ENCODE assay signal across 7 mouse cellular contexts in genomic region chr14:47188848-47189634, GRCm38 (mm10). TPM values are rescaled to one million over a fixed set of nuclear protein-coding genes. Genes with fewer than 3 reads are reported as not detected.
A peak's percentile ranks its signal among the peaks of the same experiment; 100 is the strongest.
DNase-seq lines count a peak whose midpoint lies in the region; ATAC-seq and TF ChIP-seq lines count a peak whose summit lies in the region.

Gch1 (minus strand) TSS chr14:47189413.

- H3K27ac ChIP-seq in embryonic facial prominence, embryonic 12.5 days = no peak within 1 kb of the TSS
- peak within 1 kb of the TSS; percentile 96 for H3K27ac ChIP-seq in heart, adult 2 months
- no peak within 1 kb of the TSS for H3K27ac ChIP-seq in limb, embryonic 13.5 days
- H3K27ac ChIP-seq in midbrain, embryonic 15.5 days = no peak within 1 kb of the TSS
- H3K27ac ChIP-seq in spleen, adult 2 months (ENCODE audit: insufficient read depth, low read length) = peak within 1 kb of the TSS; percentile 82

- peak within 1 kb of the TSS; percentile 100 for H3K4me2 ChIP-seq in embryonic facial prominence, embryonic 12.5 days (replicated peaks)
- H3K4me2 ChIP-seq in limb, embryonic 13.5 days (replicated peaks) = peak within 1 kb of the TSS; percentile 97
- peak within 1 kb of the TSS; percentile 99 for H3K4me2 ChIP-seq in midbrain, embryonic 15.5 days

- no peaks in the 10 kb centered on the region for H3K9me3 ChIP-seq in embryonic facial prominence, embryonic 12.5 days
- no peaks in the 10 kb centered on the region for H3K9me3 ChIP-seq in limb, embryonic 13.5 days
- no peaks in the 10 kb centered on the region for H3K9me3 ChIP-seq in midbrain, embryonic 15.5 days

- intact Hi-C loops in heart, adult 2 months (cut with DNase I) = loop anchor here (2.0 to 5.0 kb wide), 2 partner anchors 102 to 306 kb away; partner anchors contain the start of gene Samd4

- ATAC-seq in embryonic facial prominence, embryonic 12.5 days (ENCODE audit: insufficient number of reproducible peaks, insufficient read depth, low FRiP score, low TSS enrichment) = peak; percentile 76
- peak; percentile 82 for ATAC-seq in limb, embryonic 13.5 days (ENCODE audit: low FRiP score, low read depth)
- peak; percentile 94 for ATAC-seq in midbrain, embryonic 15.5 days (replicated peaks)

- H3K36me3 ChIP-seq in embryonic facial prominence, embryonic 12.5 days = no peaks in the 10 kb centered on the region
- 0 out of 2 replicates have a peak, but pooled peaks cover 4% of the 10 kb centered on the region for H3K36me3 ChIP-seq in heart, adult 2 months (ENCODE audit: control insufficient read depth, insufficient read depth, low read length)
- no peaks in the 10 kb centered on the region for H3K36me3 ChIP-seq in limb, embryonic 13.5 days
- H3K36me3 ChIP-seq in midbrain, embryonic 15.5 days (replicated peaks) = no peaks in the 10 kb centered on the region
- no peaks in the 10 kb centered on the region for H3K36me3 ChIP-seq in spleen, adult 2 months (ENCODE audit: control insufficient read depth, insufficient read depth, low read length)

- TF ChIP-seq EP300 in heart, adult 2 months (IDR thresholded peaks at IDR 0.05; ENCODE audit: insufficient read depth, low read depth, low read length) = no peak

- under 1% methylated on average over 68 of the region's 68 CpGs for WGBS in embryonic facial prominence, embryonic 12.5 days
- WGBS in heart, adult 2 months = under 1% methylated on average over 68 of the region's 68 CpGs
- WGBS in limb, embryonic 13.5 days = under 1% methylated on average over 64 of the region's 68 CpGs
- WGBS in midbrain, embryonic 15.5 days = under 1% methylated on average over 68 of the region's 68 CpGs
- under 1% methylated on average over 68 of the region's 68 CpGs for WGBS in spleen, adult 2 months

- H3K4me3 ChIP-seq in embryonic facial prominence, embryonic 12.5 days = peak within 1 kb of the TSS; percentile 71
- H3K4me3 ChIP-seq in heart, adult 2 months = peak within 1 kb of the TSS; percentile 70
- peak within 1 kb of the TSS; percentile 73 for H3K4me3 ChIP-seq in limb, embryonic 13.5 days
- H3K4me3 ChIP-seq in midbrain, embryonic 15.5 days = peak within 1 kb of the TSS; percentile 95
- H3K4me3 ChIP-seq in spleen, adult 2 months (ENCODE audit: extremely low read depth, insufficient read depth, insufficient read length) = peak within 1 kb of the TSS; percentile 72

- peak; percentile 93 for DNase-seq in adrenal gland, postnatal 25 days
- peak; percentile 91 for DNase-seq in heart, adult 2 months
- DNase-seq in kidney, adult 9 months = peak; percentile 79
- peak; percentile 82 to 85 for DNase-seq in spleen, adult 2 months (ENCODE audit: low read depth in 1 of 2, low spot score in 2 of 2)

- peak; percentile 86 for TF ChIP-seq POLR2A in heart, adult 2 months (IDR thresholded peaks at IDR 0.05; ENCODE audit: insufficient read depth, low read depth, low read length)
- TF ChIP-seq POLR2A in spleen, adult 2 months (IDR thresholded peaks at IDR 0.05; ENCODE audit: low read depth, low read length) = peak; percentile 86

- H3K79me2 ChIP-seq in heart, adult 2 months (replicated peaks; ENCODE audit: control insufficient read depth, insufficient read depth, low read length) = no peaks in the 10 kb centered on the region; the same call in 1 of the 2 replicates

- H3K4me1 ChIP-seq in embryonic facial prominence, embryonic 12.5 days = peaks cover 4% of the 10 kb centered on the region; the same call in 1 of the 2 replicates
- H3K4me1 ChIP-seq in heart, adult 2 months (ENCODE audit: control insufficient read depth, insufficient read depth, low read length) = peaks cover 3% of the 10 kb centered on the region
- peaks cover 5% of the 10 kb centered on the region for H3K4me1 ChIP-seq in limb, embryonic 13.5 days
- H3K4me1 ChIP-seq in midbrain, embryonic 15.5 days = peaks cover 7% of the 10 kb centered on the region
- peaks cover 7% of the 10 kb centered on the region; the same call in 1 of the 2 replicates for H3K4me1 ChIP-seq in spleen, adult 2 months (ENCODE audit: control insufficient read depth, insufficient read depth, insufficient read length)

- TF ChIP-seq CTCF in heart, adult 2 months (IDR thresholded peaks at IDR 0.05) = peak; percentile 47
- 0 out of 2 replicates have a peak, but pooled peaks have one; percentile 2 for TF ChIP-seq CTCF in spleen, adult 2 months (IDR thresholded peaks at IDR 0.05; ENCODE audit: extremely low read depth, insufficient read depth, insufficient read length, insufficient replicate concordance)

- H3K27me3 ChIP-seq in embryonic facial prominence, embryonic 12.5 days = peaks cover 21% of the 10 kb centered on the region
- no peaks in the 10 kb centered on the region for H3K27me3 ChIP-seq in heart, adult 2 months (ENCODE audit: control insufficient read depth, insufficient read depth, low read length)
- peaks cover 23% of the 10 kb centered on the region for H3K27me3 ChIP-seq in limb, embryonic 13.5 days
- H3K27me3 ChIP-seq in midbrain, embryonic 15.5 days (replicated peaks) = peaks cover 17% of the 10 kb centered on the region
- H3K27me3 ChIP-seq in spleen, adult 2 months (ENCODE audit: control insufficient read depth, insufficient read depth, low read length) = no peaks in the 10 kb centered on the region

- peak within 1 kb of the TSS; percentile 53 for H3K9ac ChIP-seq in embryonic facial prominence, embryonic 12.5 days
- peak within 1 kb of the TSS; percentile 99 for H3K9ac ChIP-seq in heart, adult 2 months (ENCODE audit: low read depth, low read length)
- peak within 1 kb of the TSS; percentile 62 for H3K9ac ChIP-seq in limb, embryonic 13.5 days
- H3K9ac ChIP-seq in midbrain, embryonic 15.5 days = peak within 1 kb of the TSS; percentile 51

RNA-seq across cellular contexts. Expression of gene Gch1, which starts in this region (rescaled TPM):
- total RNA-seq in adrenal gland, postnatal 25 days (2021) = 66.2 and 71.6 TPM in 2 replicates
- polyA plus RNA-seq in embryonic facial prominence, embryonic 12.5 days (2016; fragmentation: Nextera tagmentation; extraction: Ambion mirVana) = 1.1 and 1.5 TPM in 2 replicates
- total RNA-seq in heart, adult 2 months (2021) = 1 to 10 TPM; 6.3 to 7.0 TPM
- polyA plus RNA-seq in heart, adult 2 months (2012; rRNA removed) = 4.7 and 8.9 TPM in 2 replicates
- polyA plus RNA-seq in limb, embryonic 13.5 days (2015; fragmentation: Nextera tagmentation; extraction: Ambion mirVana) = 0.87 and 1.0 TPM in 2 replicates
- 5.7 and 5.9 TPM in 2 replicates for polyA plus RNA-seq in midbrain, embryonic 15.5 days (2015; fragmentation: Nextera tagmentation; extraction: Ambion mirVana)
- polyA plus RNA-seq in spleen, adult 2 months (2012; rRNA removed) = 14.8 and 16.1 TPM in 2 replicates

Comparison
In these comparisons a context has a peak if more than half of its experiments do, and no peak if none do; other contexts are left out.
1. H3K27ac ChIP-seq: peak in heart, adult 2 months (single experiment) and spleen, adult 2 months (single experiment); none in embryonic facial prominence, embryonic 12.5 days (single experiment), limb, embryonic 13.5 days (single experiment) and midbrain, embryonic 15.5 days (single experiment).
2. Peak in every context shown above with its lines, with median percentiles within 50 percentile points of each other: DNase-seq, ATAC-seq, H3K4me2 ChIP-seq, H3K4me3 ChIP-seq and H3K9ac ChIP-seq.